Mouse (Mus musculus): Measurements from ENCODE around the gene Tars2.

- TF ChIP-seq TAL1 (IDR thresholded peaks at IDR 0.05; ENCODE audit: low read length) (no peak), GATA1 (IDR thresholded peaks at IDR 0.05; ENCODE audit: low read length) (no peak)
These were observed 7.1 kb downstream of the Tars2 start for GRCm38 (mm10) chr3:95752935-95753334.

Data from erythroblast, embryonic 14.5 days (primary cell).